Mouse (Mus musculus) heart, adult 18-20 months (tissue): ENCODE results near the gene Mta1. TPM values are rescaled to one million over a fixed set of nuclear protein-coding genes. Genes with fewer than 3 reads are reported as not detected.

Experiments
- DNase-seq, 2 experiments: peaks; one replicate each; pipeline ENCODE4 v3.0.0; 2021 to 2022; ENCODE audit warnings: mixed read lengths in 1 of 2
- total RNA-seq, 2 experiments: library from RNA; stranded (reverse); gene quantifications; 2 replicates each; pipeline ENCODE4 v1.2.3; 2021

The Mta1 gene
- total RNA-seq, 2 experiments from 2014 or later, result 43.9 to 46.2 TPM

GRCm38 (mm10) chr12:113149341-113149740 lies 51.3 kb downstream of the Mta1 start:
- DNase-seq, result peak; percentile 55 to 57

- peak; percentile 30 to 37 for DNase-seq
Measured at GRCm38 (mm10) chr12:113149896-113150295, 51.8 kb downstream of the Mta1 start.

- peak; percentile 25 to 30 for DNase-seq
Measured at GRCm38 (mm10) chr12:113150591-113150990, 52.5 kb downstream of the Mta1 start.

- peak; percentile 62 to 67 for DNase-seq
Measured at GRCm38 (mm10) chr12:113151046-113151445, 53.0 kb downstream of the Mta1 start.

GRCm38 (mm10) chr12:113151661-113152271 lies 53.7 kb downstream of the Mta1 start:
- peak; percentile 80 to 86 for DNase-seq

- peak; percentile 74 to 79 for DNase-seq
Measured at GRCm38 (mm10) chr12:113152272-113152661, 54.2 kb downstream of the Mta1 start.

GRCm38 (mm10) chr12:113152991-113153525 lies 55.0 kb downstream of the Mta1 start:
- DNase-seq, result peak in 1 of 2 experiments; percentile 31

- DNase-seq, result peak in 1 of 2 experiments; percentile 70
Measured at GRCm38 (mm10) chr12:113153971-113154370, 55.9 kb downstream of the Mta1 start.

GRCm38 (mm10) chr12:113154747-113155075 lies 56.6 kb downstream of the Mta1 start:
- DNase-seq, result no peak

- DNase-seq, result peak; percentile 73 to 79
Measured at GRCm38 (mm10) chr12:113155076-113155771, 57.1 kb downstream of the Mta1 start.

- peak; percentile 99 to 100 for DNase-seq
Measured at GRCm38 (mm10) chr12:113155887-113156539, 57.9 kb downstream of the Mta1 start, which contains the start of gene Tedc1. Gene Tedc1 (plus strand): TSS chr12:113156421.

GRCm38 (mm10) chr12:113156540-113156929 lies 58.5 kb downstream of the Mta1 start:
- DNase-seq, result no peak

- peak in 1 of 2 experiments; percentile 10 for DNase-seq
Measured at GRCm38 (mm10) chr12:113157002-113157401, 58.9 kb downstream of the Mta1 start.

- DNase-seq, result no peak
Measured at GRCm38 (mm10) chr12:113157521-113157920, 59.4 kb downstream of the Mta1 start.

GRCm38 (mm10) chr12:113157971-113158370 lies 59.9 kb downstream of the Mta1 start:
- no peak for DNase-seq

GRCm38 (mm10) chr12:113163561-113164006 lies 65.5 kb downstream of the Mta1 start:
- DNase-seq, result no peak

GRCm38 (mm10) chr12:113168031-113168536 lies 70.0 kb downstream of the Mta1 start:
- DNase-seq, result peak in 1 of 2 experiments; percentile 35

GRCm38 (mm10) chr12:113176960-113177725 lies 79.1 kb downstream of the Mta1 start:
- no peak for DNase-seq

- no peak for DNase-seq
Measured at GRCm38 (mm10) chr12:113181020-113181419, 82.9 kb downstream of the Mta1 start.

GRCm38 (mm10) chr12:113184945-113185344 lies 86.9 kb downstream of the Mta1 start:
- DNase-seq, result no peak

- no peak for DNase-seq
Measured at GRCm38 (mm10) chr12:113185442-113186291, 87.6 kb downstream of the Mta1 start, which contains the start of gene Tmem121. Gene Tmem121 (plus strand): TSS chr12:113185930.
